Mouse (Mus musculus) frontal cortex, postnatal 25 days (tissue): ENCODE measurements around the gene Togaram2.
"Not testable (repeated sequence)": the region's sequence is repeated elsewhere in the genome, so short reads cannot be mapped to it uniquely, and the experiment has no call there.

ENCODE experiments used
- DNase-seq, 2 experiments: peaks; one replicate each; pipeline ENCODE4 v3.0.0; 2022; ENCODE audit warnings: low spot score in 2 of 2

Gene Togaram2

DNA sequence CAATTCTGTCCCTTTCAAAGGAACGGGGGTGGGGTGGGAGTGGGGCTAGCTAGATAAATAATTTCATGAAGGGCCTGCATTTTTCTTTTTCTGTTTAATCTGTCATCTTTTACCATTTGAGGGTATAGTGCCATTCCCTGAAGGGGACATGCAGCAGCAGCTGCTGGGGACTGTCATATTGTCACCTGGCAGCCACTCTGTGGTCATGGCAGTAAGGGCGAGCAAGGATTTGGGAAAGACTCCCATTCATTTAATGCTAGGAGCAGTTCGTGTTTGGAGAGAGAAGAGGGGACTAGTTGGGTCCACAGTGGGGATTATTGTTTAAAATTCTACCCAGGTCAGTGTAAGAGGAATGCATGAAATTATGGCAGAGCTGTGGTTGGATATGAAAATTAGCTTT is 63.4 kb downstream of the Togaram2 start:
- DNase-seq, result no peak

DNA sequence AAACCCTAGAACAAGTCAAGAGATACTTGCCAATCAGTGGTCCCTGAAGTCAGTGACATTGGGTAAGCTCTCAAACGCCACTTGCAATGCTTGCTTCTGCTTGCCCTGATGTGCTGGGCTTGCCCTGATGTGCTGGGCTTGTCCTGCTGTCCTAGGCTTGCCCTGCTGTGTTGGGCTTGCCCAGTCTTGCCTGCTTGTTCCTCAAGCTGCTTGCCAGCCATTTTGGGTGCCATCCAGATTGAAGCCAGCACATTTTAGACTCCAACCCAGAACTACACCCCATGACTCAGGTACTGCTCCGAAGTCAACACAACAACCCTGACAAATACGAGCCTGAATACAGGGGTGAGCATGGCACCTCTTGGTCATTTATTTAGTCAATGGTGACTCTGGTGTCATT is 69.1 kb downstream of the Togaram2 start:
- no peak for DNase-seq

DNA sequence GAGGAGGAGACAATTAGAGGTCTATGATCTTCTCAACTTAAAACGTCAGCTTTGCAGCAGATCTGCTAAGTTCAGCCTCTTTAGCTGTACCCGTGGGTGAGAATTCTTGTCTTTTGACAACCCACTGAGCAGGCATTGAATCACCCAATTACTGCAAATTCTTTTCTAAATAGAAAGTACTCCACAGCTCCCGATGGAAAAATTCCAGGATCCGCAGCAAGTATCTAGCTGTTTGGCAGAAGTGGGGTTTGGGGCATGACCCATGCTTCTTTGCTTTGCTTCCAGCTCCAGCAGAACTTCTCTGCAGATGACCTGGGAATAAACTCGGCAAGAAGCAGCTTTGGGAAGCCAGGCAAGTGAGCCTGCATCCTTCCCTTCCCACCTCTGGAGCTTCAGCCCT is 69.9 kb downstream of the Togaram2 start:
- DNase-seq, result no peak

DNA sequence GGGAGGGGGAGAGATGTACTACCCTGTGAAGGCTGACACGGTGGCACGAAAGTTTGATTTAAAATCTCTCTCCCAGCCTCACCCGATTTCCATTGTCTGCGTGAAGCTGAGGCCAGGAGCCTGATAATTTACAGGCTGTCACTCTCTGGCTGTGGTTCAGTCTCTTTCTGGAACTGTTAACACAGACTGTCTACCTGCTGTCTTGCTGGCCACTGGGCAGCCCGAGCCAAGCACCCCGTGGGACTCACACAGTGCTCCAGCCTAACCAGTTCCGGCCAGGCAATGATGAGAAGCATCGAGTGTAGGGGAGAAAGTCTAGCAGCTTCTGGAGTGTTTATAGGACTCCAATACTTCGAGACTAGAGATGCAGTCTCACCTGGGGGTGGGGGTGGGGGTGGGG is 73.1 kb downstream of the Togaram2 start:
- no peak for DNase-seq

DNA sequence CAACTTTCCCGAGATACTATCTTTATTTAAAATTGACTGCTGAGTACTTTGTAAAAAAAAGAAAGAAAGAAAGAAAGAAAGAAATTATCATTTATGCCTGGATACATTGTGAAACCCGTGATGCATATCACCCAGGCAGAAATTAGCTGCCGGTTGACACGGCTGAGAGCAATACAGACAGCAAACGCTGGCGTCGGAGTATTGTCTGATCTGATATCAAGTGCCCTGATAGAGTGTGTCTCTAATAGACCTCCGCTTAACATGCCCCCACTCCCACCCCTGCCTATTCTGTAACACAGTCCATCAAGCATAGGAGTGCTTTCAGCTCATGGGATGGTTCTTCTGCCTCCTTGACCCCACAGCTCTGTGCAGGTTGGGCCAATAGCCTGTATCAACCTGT is 74.5 kb downstream of the Togaram2 start:
- no peak for DNase-seq

DNA sequence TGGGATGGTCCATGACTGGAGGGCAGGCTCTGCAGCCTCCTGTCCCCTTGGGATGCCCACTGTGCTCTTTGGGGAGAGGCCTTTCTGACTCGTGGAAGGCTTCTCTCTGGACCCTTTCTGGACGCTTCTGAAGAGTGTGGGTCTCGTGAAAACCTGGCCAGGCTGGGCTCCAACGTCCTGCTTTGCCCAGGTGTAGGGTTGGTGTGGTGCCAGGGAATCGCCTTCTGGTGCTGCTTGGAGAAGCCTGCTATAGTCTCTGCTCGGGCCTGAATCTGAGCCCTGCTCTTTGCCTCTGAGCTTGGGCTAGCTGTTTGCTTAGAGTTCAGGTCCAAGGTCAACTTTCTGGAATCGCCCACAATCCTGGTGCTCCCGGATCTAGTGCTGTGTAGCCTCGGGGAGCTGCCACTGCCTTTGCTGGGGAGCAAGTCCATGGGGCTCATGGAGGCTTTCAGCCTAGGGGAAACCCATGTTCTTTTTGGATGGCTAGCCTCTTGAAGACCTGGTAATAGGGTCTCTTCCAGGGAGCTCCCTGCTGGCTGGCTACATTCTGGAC is 76.6 kb downstream of the Togaram2 start:
- no peak for DNase-seq

DNA sequence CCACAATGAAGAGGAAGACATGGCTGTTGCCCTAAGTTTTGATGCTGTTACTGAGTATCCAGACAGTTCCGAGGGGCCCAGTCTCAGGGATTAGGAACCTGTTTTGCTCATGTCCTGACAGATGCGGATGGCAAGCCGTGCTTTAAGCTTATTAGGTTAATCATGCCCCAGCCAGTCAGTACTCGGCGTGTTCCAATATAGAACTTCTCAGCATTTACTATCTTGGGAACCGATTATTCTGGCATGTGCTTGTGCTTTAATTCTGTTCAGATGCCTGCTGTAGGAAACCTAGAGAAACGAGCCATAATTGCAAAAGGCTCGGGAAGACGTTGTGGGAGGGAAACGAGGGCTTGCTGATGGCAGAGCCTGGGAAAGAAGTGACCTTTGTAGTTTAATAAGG is 79.8 kb downstream of the Togaram2 start, which contains the start of gene Pcare:
Gene Pcare (minus strand): TSS at position 64 of the 400 bp plus-strand sequence.
- DNase-seq, result no peak

DNA sequence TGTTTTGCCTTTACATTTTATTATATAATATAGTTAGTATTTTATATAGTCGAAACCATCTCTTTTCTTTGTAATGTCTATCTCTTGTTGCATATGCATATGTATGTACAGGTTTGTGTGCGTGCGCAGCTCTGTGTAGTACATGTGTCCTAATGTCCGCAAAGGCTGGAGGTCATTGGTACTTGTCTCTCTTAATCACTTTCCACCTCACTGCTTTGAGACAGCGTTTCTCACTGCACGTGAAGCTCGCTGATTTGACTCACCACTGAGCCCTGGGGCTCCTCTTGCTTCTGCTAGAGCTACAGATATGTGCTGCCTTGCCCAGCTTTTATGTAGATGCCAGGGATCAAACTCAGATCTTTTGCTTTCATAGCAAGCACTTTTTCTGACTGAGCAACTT is 87.5 kb downstream of the Togaram2 start:
- DNase-seq, result no peak

DNA sequence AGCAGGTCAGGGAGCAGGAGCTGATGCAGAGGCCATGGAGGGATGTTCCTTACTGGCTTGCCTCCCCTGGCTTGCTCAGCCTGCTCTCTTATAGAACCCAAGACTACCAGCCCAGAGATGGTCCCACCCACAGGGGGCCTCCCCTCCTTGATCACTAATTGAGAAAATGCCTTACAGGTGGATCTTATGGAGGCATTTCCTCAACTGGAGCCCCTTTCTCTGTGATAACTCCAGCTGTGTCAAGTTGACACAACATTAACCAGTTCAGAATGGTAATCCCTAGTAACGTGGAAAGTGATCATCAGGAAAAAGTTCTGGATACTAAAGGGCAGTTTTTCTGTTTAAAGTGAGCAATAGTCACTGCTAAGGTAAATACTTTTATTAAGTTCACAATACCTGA is 95.1 kb downstream of the Togaram2 start, which contains the start of gene Clip4:
Gene Clip4 (plus strand): TSS at position 301 of the 400 bp plus-strand sequence.
- DNase-seq, result not testable (repeated sequence)

DNA sequence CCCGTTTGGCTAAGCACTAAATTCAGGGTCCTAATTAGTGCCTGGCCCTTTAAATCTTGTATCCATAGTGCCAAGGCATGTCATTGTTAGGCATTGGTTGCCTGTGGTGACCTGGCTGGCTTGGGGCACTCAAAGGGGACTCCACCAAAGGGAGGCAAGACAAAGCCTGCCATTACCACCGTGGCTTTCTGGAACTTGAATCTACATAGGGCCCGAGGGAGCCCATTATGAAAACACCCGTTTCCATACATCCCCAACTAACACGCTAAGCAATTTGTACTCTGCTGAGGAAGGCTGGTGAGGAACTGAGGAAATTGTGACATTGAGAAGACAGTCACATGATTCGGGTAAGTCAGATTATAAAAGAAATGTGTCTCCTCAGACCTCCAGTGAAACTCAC is 96.5 kb downstream of the Togaram2 start:
- no peak for DNase-seq

DNA sequence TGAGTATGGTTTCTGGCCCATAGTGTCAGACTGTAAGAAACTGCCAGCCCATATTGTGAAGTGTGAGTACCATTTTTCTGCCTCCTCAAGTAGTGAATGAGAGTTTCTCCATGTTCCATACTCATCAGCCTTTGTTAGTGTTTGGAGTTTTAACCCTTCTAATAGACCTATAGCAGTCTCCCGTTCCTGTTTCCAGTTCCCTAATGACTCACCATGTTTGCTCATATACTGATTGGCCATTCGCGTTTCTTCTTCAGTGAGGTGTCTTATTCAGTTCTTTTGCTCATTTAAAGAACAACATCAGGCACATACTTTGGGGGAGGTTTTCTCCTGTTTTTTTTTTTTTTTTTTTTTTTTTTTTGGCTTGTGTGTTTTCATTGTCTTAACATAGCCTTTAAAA is 97.6 kb downstream of the Togaram2 start:
- no peak for DNase-seq

DNA sequence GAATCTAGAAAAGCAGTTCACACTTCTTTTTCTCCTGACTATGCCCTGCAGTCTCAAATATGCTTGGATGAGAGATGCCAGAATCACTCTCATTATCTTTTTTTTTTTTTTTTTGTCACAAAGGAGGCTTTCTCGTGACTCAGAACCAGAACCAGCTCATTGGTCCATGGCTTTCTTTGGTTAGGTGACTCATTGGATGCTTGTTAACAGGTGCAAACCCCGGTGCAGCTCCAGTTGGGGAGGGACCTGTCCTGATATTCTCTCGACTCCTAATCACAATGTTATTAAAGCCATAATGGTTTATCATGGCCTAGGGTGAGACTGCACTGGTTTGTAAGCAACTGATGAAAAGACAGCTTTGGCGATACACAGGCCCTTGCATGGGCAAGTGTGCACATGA is 101.1 kb downstream of the Togaram2 start:
- no peak for DNase-seq

DNA sequence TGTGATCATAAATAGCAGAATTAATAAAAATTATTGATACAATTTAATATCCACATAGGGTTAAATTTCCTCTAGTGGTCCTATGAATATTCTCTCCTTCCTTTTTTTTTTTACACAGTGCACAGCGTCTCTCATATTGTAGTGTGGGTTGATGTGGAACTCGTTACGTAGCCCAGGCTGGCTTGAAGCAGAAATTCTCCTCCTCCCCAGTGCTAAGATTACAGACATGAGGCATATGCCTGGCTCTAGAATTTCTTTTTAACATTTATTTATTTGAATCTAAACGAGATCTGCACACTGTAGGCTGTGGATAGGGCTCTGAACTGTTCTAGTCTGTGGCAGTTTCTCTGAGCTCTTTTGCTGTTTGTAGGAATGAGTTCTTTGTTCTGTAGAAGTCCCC is 102.2 kb downstream of the Togaram2 start:
- no peak for DNase-seq

DNA sequence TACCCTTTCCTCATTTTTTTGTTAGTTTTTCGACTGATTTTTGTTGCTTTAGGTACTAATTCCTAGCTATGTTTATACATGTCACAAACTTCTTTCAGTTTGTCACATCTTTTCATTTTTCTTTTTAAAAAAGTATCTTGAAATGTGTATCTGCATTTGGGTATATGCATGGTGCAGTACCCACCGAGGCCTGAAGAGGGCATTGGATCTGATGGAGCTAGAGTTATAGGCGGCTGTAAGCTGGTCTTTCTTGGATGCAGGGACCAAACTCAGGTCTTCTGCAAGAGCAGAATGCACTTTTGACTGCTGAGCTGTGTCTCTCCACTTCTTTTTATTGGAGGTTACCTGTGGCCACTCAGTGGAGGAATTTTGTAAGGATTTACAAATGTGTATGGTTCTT is 105.6 kb downstream of the Togaram2 start:
- no peak for DNase-seq
